Mouse (Mus musculus): ENCODE results near the gene Mlycd. TPM values are rescaled to one million over a fixed set of nuclear protein-coding genes. Genes with fewer than 3 reads are reported as not detected.

Mlycd gene
- polyA plus RNA-seq (2017; shearing (Covaris generic)): 10 to 100 TPM; 25.1 to 28.4 TPM

DNA sequence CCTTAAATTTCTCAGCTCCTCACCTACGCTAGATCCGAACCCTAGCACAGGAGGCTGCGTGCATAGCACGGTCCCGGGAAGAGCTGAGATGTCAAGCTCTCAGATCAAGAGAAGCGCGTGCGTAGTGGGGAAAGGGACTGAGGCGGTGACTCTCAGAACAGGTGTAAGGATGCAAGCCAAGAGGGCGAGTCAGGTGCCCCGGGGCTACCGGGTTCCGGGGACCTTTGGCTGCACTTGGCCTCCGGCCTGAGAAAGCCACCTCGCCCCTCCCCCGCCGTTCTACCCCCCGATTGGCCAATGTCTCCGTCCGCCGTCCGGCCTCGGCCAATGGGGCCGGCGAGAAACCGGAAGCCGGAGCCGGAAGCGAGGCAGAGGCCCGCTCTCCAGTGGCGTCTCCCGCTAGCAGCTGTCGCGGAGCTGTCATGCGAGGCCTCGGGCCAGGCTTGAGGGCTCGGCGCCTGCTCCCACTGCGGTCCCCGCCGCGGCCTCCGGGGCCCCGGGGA lies at the start of gene Mlycd:
Mlycd (plus strand) TSS at position 355 of the 503 bp plus-strand sequence.

DNA sequence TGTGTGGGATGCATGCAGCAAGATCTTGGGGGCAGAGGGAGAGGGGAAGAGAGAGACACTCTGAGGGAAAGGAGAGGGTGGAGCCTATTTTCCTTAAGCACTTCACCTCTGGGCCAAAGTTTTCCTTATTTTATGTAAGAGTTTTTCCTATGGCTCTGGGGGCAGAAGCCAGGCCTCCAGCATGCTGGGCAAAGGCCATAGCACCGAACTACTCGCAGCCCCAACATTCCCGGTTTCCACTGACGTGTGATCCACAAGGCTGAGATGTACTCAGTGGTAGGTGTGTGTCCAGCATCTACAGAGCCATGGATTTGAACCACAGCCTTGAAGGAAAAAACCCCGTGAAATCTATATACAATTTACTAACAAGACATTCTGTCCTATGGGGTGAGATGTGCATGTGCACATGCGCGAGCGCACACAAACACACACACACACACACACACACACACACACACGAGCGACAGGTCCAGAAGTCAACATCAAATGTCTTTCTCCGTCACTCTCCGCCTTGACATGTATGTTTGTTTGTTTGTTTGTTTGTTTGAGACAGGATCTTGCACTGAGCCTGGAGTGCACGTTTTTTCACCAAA lies 39.0 kb downstream of the Mlycd start, which contains the start of gene Osgin1:
Osgin1 (plus strand) TSS at position 543 of the 593 bp plus-strand sequence.

DNA sequence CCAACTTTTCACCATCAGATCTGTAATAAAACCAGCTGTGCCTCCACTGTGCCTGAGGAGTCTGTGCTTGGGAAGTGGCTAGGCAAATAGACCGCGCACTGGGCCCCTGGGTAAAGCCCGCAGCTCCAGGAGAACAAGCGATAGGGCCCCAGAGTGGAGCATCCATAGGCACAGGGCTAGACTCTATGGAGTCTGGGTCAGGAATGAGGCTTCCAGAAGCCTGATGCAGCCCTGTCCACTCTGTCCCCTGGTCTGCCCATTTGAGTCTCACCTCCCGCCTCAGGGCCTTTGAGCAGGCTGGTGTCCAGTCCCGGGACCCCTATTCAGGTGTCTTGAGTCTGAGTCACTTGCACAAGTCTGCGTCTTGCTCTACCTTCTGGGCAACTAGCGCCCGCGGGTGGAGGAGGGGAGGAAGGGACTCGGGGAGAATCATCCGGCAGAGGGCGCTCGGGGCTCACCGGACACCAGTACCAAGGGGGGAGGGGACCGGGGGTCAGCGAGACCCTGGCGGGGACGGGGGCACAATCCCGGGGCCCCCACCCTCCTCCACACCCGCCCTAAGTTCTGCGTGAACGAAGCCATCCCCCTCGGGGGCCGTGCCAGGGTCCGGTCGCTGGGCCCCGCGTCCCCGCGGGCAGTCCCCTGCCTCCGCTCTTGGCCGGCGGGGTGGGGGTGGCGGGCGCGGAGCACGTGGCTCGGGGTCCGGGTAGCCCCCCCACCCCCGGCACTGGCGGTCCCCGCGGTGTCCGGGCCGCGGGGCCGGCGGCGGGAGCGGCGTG lies 51.7 kb downstream of the Mlycd start, which contains the start of gene Necab2:
Necab2 (plus strand) TSS at position 509 of the 779 bp plus-strand sequence.

Other genes starting within 250 kb of the Mlycd start
- 100 to 1,000 TPM; 177 to 197 TPM for gene Hsbp1, start 50.4 kb upstream of the Mlycd start, polyA plus RNA-seq (2017; shearing (Covaris generic))
- 10 to 100 TPM in 1 of 2 experiments, 1 to 10 TPM in 1; 7.8 to 14.4 TPM for gene Osgin1, start 39.2 kb downstream of the Mlycd start, polyA plus RNA-seq (2017; shearing (Covaris generic))
- gene Necab2, start 51.8 kb downstream of the Mlycd start, polyA plus RNA-seq (2017; shearing (Covaris generic)): not detected
- under 1 TPM; 0.12 to 0.20 TPM for gene Slc38a8, start 106.8 kb downstream of the Mlycd start, polyA plus RNA-seq (2017; shearing (Covaris generic))
- 10 to 100 TPM; 54.1 to 62.1 TPM for gene Mbtps1, start 163.9 kb downstream of the Mlycd start, polyA plus RNA-seq (2017; shearing (Covaris generic))
- gene Hsdl1, start 180.3 kb downstream of the Mlycd start, polyA plus RNA-seq (2017; shearing (Covaris generic)): 100 to 1,000 TPM in 1 of 2 experiments, 10 to 100 TPM in 1; 80.6 to 117 TPM
- gene Dnaaf1, start 180.4 kb downstream of the Mlycd start, polyA plus RNA-seq (2017; shearing (Covaris generic)): not detected
- gene Taf1c, start 210.3 kb downstream of the Mlycd start, polyA plus RNA-seq (2017; shearing (Covaris generic)): 10 to 100 TPM; 19.8 to 24.3 TPM
- not detected for gene Adad2, start 217.9 kb downstream of the Mlycd start, polyA plus RNA-seq (2017; shearing (Covaris generic))
- under 1 TPM in 1 of 2 experiments, not detected in 1; 0.09 TPM for gene Kcng4, start 240.8 kb downstream of the Mlycd start, polyA plus RNA-seq (2017; shearing (Covaris generic))

Data from activated CD4-positive, CD25-positive, alpha-beta regulatory T cell (primary cell).